Mouse (Mus musculus): ENCODE data around the gene Ppp2r3c. TPM values are rescaled to one million over a fixed set of nuclear protein-coding genes. Genes with fewer than 3 reads are reported as not detected.
"Not testable (repeated sequence)": the region's sequence is repeated elsewhere in the genome, so short reads cannot be mapped to it uniquely, and the experiment has no call there.

Ppp2r3c gene
- 10 to 100 TPM; 12.6 to 14.7 TPM for total RNA-seq (2021)

DNA sequence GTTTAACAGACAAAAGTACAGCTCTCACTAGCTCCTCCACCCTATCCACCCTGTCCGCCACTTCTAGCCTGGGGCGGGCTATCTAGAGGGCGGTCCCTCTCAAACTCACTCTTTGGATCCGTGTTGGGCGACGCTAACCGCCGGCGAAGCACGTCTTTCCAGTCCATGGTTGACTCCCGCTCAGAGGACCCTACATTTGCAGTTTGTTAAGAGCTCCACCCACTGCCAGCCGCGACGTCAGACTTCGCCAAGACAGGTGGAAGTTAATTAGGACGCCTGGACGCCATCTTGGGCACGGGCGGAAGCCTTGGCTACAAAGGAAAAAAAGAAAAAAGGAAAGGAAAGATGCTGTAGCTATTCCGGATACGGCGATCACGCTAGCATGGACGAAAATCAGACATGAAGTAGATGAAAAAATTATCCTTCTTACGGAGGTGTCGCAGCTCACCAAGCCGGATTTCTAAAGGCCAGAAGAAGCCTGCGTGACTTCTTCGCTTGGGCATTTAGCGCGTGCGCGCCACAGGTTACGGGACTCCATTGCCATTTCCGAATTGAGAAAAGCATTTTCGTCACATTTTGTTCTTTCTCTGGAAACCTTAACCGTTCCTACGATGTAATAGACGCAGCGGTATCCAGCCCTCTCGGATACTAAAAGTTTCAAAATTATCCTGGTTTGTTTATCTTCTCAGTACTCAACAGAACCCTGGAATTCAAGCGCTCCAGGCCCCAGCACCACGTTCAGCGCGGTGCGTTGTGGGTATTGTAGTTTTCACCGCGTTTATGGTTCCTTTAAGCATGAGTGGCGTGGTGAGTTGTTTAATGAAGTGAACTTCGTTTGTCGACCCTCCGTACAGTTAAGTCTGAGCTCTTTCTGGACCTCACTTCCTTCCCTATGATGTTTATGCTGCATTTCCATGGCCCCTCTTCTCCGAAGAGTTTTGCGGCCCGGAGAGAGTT is at the start of gene Ppp2r3c:
Ppp2r3c (minus strand) TSS at position 514 of the 957 bp plus-strand sequence.
- peak; percentile 93 for DNase-seq (ENCODE audit: extremely low spot score in 1 of 2, low spot score in 2 of 2)
- intact Hi-C loops (cut with DNase I) = no loop called here

DNA sequence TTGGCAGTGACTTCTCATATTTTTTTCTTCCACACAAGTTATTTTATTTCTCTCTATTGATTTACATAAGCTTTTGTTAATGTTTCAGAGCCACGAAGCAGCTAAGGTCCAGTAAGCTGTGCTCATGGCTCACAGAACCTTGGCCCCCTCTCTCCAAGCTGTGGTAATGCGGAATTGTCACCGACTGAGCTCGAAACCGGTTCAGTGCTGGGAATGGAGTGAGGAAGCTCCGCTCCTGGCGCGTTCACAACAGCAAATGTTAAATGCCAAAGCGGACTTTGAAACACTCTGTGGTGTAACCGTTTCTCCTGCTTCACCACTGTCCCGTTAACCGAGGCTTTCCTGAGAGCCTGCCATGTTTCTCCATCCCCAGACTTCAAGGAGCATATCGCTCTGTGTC is 41.8 kb upstream of the Ppp2r3c start:
- intact Hi-C loops (cut with DNase I) = no loop called here
- peak in 1 of 2 experiments; percentile 42 for DNase-seq (ENCODE audit: extremely low spot score in 1 of 2, low spot score in 2 of 2)

DNA sequence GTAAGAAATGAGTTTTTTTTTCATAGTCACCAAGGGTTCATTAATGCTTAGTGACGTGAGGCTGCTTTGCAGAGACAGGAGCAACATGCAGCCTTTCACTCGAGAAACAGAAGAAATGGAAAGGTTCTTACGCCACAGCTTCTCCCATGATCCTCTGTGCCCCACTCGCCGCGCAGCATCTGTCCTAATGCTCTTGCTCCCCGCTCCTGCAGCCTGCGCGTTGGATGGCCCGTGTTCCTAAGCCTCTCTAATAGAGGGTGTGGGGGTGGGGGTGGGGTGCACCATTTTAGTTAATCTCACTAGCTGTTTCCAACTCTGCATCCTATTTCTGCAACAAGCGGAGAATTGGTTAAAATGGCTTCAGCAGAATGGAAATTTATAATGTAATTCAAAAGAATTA is 41.2 kb upstream of the Ppp2r3c start:
- DNase-seq (ENCODE audit: extremely low spot score in 1 of 2, low spot score in 2 of 2) = no peak
- intact Hi-C loops (cut with DNase I) = no loop called here

DNA sequence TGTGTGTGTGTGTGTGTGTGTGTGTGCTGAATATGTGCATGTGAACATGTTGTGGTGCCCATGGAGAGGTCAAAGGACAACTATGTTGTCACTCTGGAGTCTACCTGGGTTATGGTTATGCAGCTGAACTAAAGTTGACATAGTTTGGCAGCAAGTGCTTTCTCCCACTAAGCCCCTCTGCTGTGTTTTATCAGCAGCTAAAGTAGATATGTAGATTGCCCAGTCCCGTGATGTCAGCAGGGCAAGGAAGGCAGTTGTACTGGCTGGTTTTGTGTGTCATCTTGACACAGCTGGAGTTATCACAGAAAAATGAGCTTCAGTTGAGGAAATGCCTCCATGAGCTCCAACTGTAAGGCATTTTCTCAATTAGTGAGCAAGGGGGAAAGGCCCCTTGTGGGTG is 40.2 kb upstream of the Ppp2r3c start:
- DNase-seq (ENCODE audit: extremely low spot score in 1 of 2, low spot score in 2 of 2); intact Hi-C loops (cut with DNase I): not testable (repeated sequence)

DNA sequence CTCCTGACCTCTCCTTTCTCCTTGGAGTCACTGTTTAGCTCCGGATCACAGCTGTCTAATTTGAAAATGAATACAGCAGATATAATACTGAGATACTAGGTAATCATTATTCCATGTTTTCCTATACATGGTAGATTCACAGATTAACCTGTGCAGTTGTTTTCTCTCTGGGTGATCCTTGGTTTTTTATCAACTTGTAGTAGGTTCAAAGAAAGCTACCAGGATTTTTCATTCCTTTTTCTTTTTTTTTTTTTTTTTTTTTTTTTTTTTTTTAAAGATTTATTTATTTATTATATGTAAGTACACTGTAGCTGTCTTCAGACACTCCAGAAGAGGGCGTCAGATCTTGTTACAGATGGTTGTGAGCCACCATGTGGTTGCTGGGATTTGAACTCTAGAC is 35.7 kb upstream of the Ppp2r3c start:
- DNase-seq (ENCODE audit: extremely low spot score in 1 of 2, low spot score in 2 of 2); intact Hi-C loops (cut with DNase I): not testable (repeated sequence)

DNA sequence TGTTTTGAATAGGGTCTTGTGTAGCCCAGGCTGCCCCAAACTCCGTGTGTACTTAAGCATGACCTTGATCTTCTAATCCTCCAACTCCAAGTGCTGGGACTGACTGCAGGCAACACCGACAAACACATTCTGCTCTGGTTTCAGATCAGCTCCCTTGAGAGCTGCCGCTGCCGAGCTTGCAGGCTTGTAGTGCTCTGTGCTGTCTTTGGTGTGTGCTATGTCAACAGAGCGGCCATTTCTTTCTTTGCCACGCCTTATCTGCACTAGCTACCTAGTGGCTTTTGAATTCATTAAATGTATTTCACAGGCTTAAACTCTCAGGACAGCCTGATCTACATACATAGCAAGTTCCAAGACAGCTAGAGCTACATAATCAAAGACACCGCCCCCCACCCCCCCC is 30.9 kb upstream of the Ppp2r3c start:
- no peak for DNase-seq (ENCODE audit: extremely low spot score in 1 of 2, low spot score in 2 of 2)
- intact Hi-C loops (cut with DNase I) = no loop called here

DNA sequence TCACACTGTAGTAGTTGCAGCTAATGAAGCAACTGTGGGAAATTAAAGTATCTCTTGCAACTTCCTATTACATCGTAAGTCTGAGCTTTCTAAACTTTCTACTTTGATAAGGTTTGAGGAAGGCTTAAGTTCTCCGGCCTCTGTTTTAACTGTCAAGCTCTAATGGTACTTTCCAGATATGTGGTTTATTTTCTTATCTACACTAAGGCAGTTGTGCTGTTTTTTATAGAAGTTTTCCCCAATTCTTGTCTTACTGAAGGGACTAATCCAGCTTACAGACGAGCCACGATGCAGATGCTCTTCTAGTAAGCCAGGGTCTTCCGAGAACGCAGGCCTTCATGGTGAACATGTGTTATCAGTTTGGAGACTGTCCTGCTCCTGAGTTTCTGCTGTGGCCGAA is 26.6 kb upstream of the Ppp2r3c start:
- no peak for DNase-seq (ENCODE audit: extremely low spot score in 1 of 2, low spot score in 2 of 2)
- intact Hi-C loops (cut with DNase I) = no loop called here

DNA sequence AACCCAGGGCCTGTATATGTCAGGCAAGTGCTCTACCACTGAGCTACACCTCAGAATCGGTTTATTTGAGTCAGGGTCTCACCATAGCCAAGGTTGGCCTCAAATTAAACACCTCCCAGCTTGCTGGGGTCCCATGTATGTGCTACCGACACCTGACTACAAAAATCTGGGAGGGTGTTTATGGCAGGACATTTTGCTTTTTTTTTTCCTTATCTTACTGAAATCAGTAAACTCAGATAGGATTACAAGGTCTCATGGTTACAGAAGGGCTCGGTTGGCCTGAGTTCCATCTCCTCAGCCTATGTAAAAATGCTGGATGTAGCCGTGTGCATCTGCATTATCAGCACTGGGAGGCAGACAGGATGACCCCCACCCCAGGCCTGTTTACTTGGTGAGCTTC is 26.0 kb upstream of the Ppp2r3c start:
- no peak for DNase-seq (ENCODE audit: extremely low spot score in 1 of 2, low spot score in 2 of 2)
- intact Hi-C loops (cut with DNase I) = no loop called here

DNA sequence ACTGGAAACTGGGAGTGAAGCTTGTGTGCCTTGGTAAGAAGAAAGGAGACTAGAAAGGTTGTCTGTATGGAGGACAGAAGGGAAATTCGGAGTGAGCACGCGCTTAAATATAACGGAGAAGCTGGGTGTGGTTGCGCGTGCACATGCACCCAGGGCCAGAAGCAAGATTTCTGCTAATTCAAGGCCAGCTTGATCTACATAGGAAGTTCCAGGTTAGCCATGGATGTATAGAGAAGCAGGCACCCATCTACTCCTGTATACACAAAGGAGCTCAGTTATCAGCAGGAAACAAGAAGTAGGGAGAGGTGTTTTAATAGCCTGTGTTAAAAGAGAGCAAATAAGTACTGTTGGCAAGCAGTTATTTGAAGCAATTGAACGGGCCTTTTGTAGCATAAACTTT is 22.9 kb upstream of the Ppp2r3c start:
- no peak for DNase-seq (ENCODE audit: extremely low spot score in 1 of 2, low spot score in 2 of 2)
- intact Hi-C loops (cut with DNase I) = no loop called here

DNA sequence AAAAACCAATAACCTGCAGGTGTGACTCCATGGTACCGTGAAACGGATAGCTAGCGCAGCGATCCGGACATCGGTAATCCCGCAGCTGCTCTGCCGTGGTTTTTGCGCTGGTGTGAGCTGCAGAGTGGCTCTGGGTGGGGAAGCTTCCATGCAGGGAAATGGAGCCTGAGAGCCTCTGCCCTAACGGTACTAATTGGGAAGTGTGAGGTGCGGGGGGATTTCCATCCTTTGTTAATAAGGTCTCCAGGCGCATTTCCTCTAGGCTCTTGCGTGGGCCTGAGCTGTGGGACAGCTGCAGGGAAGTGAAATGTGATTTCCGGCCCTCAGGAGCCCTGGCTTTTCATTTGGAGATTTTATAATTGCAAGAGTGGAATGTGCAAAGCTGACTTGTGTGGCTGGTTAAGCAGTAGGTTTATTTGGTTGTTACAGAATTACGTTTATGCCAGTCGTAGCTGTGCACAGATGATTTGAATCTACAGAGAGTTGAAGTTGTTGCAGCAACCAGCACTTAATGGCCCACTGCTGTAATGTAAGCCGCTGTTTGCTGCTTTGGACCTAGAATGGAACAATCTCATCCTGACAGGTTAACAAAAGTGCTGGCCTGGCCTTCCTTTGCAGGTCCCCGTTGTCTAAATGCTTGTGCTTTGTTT is 19.0 kb upstream of the Ppp2r3c start:
- intact Hi-C loops (cut with DNase I) = no loop called here
- DNase-seq (ENCODE audit: extremely low spot score in 1 of 2, low spot score in 2 of 2) = peak in 1 of 2 experiments; percentile 32

DNA sequence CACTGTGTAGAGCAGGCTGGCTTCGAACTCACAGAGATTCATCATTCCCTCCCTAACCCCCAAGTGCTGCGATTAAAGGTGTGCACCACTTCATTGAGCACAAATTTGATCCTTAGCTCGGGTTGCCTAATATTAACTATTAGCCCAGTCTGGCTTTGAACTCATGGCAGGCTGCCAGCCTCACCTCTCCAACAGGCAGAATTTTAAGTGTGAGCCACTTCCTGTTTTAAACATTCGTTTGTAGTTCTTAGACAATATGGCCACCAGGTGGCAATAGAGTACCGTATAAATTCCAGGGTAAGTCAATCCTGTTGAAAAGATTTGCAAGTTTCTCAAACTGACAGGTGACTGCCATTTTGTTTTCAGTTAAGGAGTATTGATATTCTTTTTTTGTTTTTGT is 12.4 kb upstream of the Ppp2r3c start:
- intact Hi-C loops (cut with DNase I) = loop anchor here (2.0 to 10.0 kb wide), 2 partner anchors 184 to 520 kb away; partner anchors contain the start of gene Brms1l
- peak; percentile 70 to 76 for DNase-seq (ENCODE audit: extremely low spot score in 1 of 2, low spot score in 2 of 2)

DNA sequence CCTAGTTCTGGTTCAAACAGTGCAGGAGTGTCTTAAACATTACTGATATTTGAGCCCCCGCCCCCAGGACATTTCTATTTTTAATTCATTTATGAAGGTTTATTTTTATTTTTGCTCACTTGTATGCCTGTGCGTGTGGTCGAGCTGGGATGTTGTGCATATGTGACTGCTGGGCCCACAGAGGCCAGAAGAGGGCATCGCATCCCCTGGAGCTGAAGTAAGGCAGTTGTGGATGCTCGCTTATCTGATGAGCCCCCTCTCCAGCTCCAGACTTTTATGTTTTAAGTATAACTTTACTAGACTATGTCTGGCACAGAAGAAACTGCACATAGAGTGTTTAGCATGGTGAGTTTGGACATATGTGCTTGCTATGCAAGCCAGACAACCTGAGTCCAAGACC is 11.1 kb upstream of the Ppp2r3c start:
- no peak for DNase-seq (ENCODE audit: extremely low spot score in 1 of 2, low spot score in 2 of 2)
- intact Hi-C loops (cut with DNase I) = loop anchor here (2.0 to 10.0 kb wide), 3 partner anchors 83 to 521 kb away; partner anchors contain the start of gene Brms1l

DNA sequence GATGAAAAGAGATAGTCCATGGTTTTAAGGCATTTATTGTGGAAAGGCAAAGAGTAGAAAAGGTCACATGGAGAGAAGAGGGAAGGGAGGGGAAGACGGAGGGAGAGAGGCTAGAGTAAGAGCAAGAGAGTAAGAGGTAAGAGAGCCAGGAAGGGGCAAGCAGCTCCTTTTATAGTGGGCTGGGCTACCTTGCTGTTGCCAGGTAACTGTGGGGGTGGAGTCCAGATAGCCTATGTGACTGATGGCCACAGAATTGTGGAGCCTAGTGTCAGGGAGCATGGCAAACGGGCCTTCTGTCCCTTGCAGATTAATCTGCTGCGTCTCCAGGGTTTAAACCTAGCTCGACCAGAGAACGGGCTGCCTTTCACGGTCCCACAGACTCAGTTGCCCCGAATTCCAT is 9.0 kb upstream of the Ppp2r3c start:
- intact Hi-C loops (cut with DNase I) = loop anchor here (5.0 to 10.0 kb wide), 2 partner anchors 85 to 523 kb away; partner anchors contain the start of gene Brms1l
- no peak for DNase-seq (ENCODE audit: extremely low spot score in 1 of 2, low spot score in 2 of 2)

DNA sequence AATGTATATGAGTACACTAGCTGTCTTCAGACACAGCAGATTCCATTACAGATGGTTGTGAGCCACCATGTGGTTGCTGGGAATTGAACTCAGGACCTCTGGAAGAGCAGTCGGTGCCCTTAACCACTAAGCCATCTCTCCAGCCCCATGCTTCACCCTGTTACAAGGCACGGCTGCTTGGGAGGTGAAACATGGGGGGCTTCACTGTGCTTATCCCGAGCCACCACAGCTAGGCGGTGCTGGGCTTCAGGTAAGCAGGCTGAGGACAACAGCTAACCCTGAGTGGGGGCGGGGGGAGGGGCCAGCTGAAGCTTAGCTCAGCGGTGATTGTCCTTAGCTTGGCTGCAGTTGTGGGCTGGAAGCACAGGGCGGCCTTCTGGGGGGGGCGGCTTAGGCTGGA is 6.7 kb upstream of the Ppp2r3c start:
- DNase-seq (ENCODE audit: extremely low spot score in 1 of 2, low spot score in 2 of 2) = no peak
- intact Hi-C loops (cut with DNase I) = no loop called here

DNA sequence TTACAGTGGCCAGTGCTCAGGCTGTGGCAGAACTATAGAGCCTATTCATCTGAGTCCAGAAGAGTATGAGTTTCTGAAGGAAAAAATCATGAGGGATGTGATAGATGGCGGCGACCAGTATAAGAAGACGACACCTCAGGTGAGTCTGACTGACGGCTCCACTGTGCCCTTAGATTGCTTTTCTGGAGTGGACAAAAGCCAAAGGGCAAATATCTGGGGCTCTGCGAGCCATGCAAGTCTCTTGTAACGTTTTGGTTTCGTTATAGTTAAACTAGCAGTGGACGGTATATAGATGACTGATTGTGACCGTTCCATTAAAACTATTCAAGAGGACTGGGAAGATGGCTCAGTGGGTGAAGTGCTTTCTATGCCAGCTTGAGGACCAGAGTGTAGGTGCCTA is 5.9 kb upstream of the Ppp2r3c start:
- intact Hi-C loops (cut with DNase I) = no loop called here
- DNase-seq (ENCODE audit: extremely low spot score in 1 of 2, low spot score in 2 of 2) = no peak

DNA sequence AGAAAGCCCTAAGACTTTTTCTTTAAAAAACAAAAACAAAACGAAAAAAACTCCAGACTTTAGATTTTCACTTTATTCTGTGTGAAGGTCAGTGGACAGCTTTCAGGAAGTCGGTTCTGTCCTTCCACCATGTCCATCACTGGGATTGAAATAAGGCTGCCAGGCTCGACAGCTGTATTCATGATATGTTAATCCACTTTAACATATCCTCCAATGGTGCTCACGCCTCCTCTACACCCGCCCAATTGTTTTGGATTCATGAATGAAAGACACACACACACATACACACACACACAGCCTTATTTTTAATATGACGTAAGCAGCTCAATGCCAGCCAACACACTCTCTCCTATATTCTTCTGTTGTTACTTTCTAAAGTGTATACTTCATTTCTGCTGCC is 4.8 kb upstream of the Ppp2r3c start:
- intact Hi-C loops (cut with DNase I) = no loop called here
- no peak for DNase-seq (ENCODE audit: extremely low spot score in 1 of 2, low spot score in 2 of 2)

DNA sequence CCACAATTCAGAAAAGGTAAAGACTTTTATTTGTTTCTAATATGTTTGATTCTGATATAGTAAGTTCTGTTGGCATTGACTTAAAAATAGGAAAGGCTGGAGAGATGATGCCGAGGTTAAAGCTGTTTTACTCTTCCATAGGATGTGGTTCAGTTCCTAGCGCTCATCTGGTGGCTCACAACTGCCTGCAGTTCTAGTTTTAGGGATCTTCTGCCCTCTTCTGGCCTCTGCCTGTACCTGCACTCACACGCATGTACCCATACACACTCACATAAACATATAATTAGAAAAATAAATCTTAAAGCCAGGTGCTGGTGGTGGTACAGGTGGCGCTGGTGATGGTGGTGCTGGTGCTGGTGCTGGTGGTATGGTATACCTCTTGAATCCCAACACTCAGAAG is 3.6 kb upstream of the Ppp2r3c start:
- no peak for DNase-seq (ENCODE audit: extremely low spot score in 1 of 2, low spot score in 2 of 2)
- intact Hi-C loops (cut with DNase I) = no loop called here

DNA sequence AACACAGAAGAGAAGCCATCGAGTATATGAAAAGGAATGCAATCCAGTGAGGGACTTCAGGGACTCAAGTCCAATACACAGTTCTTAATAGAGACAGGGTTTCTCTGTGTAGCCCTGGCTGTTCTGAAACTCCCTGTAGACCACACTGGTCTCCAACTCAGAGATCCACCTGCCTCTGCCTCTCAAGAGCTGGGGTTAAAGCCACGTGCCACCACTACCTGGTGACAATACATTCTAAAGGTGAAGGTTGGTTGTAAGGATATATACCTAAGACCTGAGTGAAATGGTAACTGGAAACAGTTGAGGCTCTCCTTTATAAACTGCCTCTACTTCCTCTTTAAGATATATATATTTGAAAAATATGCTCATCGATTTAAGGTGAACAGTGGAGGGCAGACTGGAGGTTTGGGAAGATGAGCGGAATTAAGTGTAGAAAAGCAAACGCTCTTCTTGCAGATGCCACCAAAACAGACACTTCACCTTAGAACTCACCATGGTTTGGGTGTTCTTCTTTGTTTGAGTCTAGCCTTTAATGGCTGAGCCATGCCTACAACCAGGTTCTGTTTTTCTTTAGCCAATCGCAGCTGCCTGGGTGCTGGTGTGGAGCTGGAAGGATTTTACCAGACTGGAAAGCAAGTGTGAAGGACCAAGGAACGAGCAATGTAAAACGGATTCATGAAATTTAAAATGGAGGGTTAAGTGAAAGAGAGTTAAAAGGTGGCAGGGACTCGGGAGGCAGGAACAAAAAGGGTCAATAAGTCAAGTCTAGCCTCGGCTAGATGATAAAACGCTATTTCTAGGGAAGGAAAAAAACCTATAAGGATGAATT is 1.1 kb downstream of the Ppp2r3c start:
- DNase-seq (ENCODE audit: extremely low spot score in 1 of 2, low spot score in 2 of 2) = no peak
- intact Hi-C loops (cut with DNase I) = no loop called here

DNA sequence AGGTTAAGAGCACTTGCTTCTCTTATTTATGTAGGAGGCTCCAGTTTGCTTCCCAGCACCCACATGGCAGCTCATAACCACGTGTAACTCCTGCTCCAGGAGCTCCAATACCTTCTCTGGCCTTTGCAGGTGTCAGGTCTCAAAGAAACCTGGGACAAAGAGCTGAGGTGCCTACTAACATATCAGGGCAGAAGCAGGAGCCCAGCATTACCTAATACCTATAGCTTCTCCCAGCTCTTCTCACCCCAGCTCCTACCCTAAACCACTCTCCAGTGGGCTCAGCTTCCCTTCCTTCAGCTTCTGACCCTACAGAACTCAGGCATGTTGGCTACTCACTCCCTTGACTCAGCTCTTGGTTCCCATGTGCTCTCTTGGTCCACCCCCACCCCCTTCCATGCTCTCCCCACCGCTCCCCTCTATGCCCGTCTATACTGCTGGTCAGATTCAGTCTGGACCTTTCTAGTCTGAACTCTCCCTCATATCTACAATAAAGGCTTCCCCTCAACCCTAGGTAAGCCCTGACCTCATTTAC is 1.9 kb downstream of the Ppp2r3c start:
- intact Hi-C loops (cut with DNase I) = no loop called here
- no peak for DNase-seq (ENCODE audit: extremely low spot score in 1 of 2, low spot score in 2 of 2)

Measured in left cerebral cortex, postnatal 10 days (tissue).